Mouse (Mus musculus) layer of hippocampus, postnatal 25 days (tissue): Measurements from ENCODE around the gene Ccr10. TPM values are rescaled to one million over a fixed set of nuclear protein-coding genes. Genes with fewer than 3 reads are reported as not detected.
"Not testable (repeated sequence)": the region's sequence is repeated elsewhere in the genome, so short reads cannot be mapped to it uniquely, and the experiment has no call there.

Source experiments
- DNase-seq, 2 experiments: peaks; one replicate each; pipeline ENCODE4 v3.0.0; 2022; ENCODE audit warnings: mixed read lengths in 2 of 2, low spot score in 1 of 2; ENCODE audit errors: extremely low spot score in 1 of 2
- total RNA-seq, 2 experiments: library from RNA; stranded (reverse); gene quantifications; 2 replicates each; pipeline ENCODE4 v1.2.3; 2021

The Ccr10 gene
- total RNA-seq, 2 experiments from 2014 or later = 0.21 to 0.25 TPM

DNA sequence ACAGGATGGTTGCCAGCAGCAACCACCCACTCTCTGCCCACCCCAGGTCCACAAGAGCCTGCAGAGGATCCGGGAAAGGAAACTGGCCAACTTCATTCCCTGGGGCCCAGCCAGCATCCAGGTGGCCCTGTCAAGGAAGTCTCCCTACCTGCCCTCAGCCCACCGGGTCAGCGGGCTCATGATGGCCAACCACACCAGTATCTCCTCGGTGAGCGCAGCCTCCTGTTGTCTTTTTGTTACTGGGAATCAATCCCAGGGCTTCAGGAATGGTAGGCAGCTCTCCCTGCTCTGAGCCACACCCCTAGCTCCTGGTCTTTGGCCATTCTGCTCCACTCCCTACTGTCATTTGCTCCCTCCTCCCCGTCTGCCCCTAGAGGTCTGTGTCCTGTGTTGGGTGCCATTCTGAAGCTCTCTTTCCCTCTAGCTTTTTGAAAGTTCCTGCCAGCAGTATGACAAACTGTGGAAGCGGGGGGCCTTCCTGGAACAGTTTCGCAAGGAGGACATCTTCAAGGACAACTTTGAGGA is 14.2 kb downstream of the Ccr10 start:
- not testable (repeated sequence) for DNase-seq

DNA sequence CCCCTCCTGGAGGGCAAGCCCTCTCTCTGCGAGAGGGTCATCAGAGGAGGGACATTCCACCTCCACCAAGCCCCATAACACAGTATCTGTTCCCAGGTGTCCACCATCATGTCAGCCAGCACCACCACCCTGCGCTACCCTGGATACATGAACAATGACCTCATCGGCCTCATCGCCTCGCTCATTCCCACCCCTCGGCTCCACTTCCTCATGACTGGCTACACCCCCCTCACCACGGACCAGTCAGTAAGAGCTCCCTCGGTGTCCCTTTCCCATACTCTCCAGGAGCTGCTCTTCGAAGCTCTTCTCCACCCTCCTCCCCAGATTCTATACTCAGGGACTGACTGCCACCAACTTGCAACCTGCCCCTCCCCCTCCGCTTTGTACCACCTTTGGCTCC is 15.1 kb downstream of the Ccr10 start:
- DNase-seq = not testable (repeated sequence)

DNA sequence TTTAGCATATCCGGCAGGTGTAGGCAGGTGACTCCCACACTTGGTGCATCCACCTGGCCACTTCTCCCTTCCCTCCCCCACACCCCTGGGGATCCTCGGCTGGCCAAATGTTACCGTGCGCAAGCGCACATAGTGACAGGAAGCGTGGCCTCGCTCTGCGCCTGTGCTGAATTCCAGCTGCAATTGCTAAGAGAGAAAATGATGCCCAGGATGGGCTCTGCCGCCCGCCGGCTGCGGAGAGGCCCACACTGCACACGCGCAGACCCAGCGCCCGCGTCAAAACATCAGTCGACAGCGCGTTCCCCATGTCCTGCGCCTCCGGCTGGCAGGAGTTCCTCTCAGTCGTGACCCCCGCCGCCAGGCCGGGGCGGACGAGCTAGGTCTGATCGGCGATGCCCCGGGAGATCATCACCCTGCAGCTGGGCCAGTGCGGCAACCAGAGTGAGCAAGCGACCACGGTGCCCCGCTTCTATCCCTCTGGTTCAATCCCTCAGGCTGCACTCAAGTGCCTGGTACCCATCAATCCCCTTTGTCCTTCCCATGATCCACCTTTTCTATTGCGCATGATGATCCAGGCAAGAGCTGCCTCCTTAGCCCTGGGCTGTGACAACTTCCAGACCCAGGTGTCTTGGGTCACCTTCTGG is 19.4 kb downstream of the Ccr10 start, which contains the start of gene Tubg2:
Tubg2 (plus strand) TSS at position 180 of the 644 bp plus-strand sequence.
- DNase-seq = peak; percentile 66 to 67

DNA sequence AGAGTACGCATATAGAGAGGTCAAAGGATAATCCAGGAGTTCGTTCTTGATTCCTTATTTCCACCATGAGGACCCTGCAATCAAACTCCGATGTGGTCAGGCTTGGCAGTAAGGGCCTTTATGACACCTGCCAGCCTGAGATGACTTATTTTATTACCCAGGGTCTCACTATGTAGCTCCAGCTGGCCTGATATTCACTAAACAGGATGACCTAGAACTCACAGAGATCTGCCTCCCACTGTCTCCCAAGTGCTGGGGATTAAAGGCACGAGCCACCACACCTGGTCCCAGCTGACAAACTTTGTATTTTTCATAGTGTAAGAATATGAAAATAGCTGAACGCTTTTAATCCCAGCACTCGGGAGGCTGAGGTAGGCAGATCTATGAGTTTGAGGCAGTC is 20.1 kb downstream of the Ccr10 start:
- DNase-seq = no peak

DNA sequence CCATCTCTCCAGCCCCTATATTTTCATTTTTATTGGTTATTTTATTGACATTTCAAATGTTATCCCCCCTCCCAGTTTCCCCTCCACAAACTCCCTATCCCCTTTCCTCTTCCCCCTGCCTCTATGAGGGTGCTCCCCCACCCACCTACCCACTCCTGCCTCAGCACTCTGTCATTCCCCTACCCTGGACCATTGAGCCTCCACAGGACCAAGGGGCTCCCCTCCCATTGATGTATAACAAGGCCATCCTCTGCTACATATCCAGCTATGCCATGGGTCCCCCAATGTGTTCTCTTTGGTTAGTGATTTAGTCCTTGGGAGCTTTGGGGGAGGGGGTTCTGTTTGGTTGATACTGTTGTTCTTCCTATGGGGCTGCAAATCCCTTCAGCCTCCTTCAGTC is 20.6 kb downstream of the Ccr10 start:
- DNase-seq = no peak

- DNase-seq = no peak
Observed at GRCm38 (mm10) chr11:101152825-101153224, 22.4 kb downstream of the Ccr10 start.

DNA sequence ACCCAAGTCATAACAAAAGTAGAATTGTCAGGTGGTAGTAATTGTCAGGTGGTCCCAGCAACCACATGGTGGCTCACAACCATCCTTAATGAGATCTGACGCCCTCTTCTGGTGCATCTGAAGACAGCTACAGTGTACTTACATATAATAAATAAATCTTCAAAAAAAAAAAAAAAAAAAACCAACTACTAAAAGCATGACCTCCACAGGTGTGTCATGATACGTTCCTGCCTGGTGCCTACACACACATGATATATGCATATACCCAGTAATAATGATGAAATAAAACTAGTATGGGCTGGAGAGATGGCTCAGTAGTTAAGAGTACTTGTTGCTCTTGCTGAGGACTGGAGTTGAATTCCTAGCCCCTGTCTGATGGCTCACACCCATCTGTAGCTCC is 24.2 kb downstream of the Ccr10 start:
- no peak for DNase-seq

GRCm38 (mm10) chr11:101149178-101150105 is 25.8 kb downstream of the Ccr10 start:
- no peak for DNase-seq

- DNase-seq = no peak
Observed at GRCm38 (mm10) chr11:101148751-101149150, 26.5 kb downstream of the Ccr10 start.

DNA sequence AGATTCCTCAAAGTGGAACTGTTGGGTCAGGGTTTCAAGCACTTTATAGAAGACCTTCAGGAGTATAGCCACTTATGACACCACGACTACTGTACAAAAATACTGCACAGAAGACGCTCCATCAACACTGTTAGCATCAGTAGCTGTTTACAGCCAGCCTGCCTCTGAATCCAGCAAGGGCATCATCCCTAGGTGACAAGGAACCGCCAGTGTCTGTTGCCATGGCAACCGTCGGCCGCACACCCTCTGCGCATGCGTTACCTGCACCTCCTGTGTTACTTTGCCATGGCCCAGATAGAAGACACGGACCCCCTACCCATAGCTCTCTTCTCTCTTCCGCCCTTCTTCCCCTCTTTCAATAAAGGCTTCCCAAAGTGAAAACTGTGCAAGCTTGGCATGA is 28.9 kb downstream of the Ccr10 start:
- DNase-seq = no peak

DNA sequence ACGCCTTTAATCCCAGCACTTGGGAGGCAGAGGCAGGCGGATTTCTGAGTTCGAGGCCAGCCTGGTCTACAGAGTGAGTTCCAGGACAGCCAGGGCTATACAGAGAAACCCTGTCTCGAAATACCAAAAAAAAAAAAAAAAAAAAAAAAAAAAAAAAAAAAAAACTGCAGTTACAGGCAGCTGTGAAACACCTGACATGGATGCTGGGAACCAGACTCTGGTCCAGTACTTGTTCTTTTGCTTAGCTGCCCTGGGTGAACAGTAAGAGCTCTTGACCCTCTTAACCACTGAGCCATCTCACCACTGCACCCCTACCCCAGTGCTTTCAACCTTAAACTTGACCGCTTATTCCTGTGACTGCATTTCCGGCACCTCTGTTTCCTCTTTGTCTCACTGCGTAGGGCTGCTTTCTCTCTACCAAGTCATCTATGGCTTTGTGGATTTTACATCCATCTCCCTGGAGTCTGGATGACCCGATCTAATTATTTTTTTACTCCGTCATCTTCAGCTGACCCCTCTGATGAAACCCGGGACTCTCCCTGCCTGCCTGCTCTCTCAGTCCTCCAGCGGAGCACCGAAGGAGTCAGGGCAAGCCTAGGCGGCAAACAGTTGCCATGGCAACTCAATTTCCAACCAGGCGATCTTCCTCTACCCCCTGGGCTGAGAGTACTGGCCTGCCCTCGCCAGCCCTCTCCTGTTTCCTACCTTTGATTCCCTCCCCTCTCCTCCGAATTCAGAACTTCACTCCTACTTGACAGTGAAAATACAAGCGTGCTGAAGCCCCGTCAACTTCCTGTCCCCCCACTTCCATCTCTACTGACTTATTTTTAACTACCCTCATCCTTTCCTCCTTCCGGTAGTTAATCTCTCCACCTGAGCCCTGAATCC is 31.7 kb downstream of the Ccr10 start:
- DNase-seq = no peak

- no peak for DNase-seq
Observed at GRCm38 (mm10) chr11:101142215-101142967, 32.9 kb downstream of the Ccr10 start.

DNA sequence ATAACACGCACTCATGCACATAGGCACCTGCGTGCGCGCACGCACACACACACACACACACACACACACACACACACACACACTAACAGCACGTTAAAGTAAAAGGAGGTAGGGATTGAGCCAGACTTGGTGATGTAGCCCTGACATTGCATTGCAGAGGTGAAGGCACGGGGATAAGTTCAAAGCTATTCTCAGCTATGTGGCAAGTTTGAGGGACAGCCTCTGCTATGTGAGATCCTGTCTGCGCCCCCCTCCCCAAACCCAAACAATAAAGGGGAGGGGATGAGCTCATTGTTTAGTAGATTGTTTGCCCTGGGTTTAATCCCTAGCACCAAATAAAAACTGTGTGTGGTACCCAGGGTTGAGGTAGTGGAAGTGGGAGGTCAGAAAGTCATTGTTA is 34.2 kb downstream of the Ccr10 start:
- DNase-seq = no peak

- DNase-seq = no peak
Observed at GRCm38 (mm10) chr11:101140164-101140819, 35.0 kb downstream of the Ccr10 start.

GRCm38 (mm10) chr11:101138536-101139181 is 36.6 kb downstream of the Ccr10 start:
- no peak for DNase-seq

DNA sequence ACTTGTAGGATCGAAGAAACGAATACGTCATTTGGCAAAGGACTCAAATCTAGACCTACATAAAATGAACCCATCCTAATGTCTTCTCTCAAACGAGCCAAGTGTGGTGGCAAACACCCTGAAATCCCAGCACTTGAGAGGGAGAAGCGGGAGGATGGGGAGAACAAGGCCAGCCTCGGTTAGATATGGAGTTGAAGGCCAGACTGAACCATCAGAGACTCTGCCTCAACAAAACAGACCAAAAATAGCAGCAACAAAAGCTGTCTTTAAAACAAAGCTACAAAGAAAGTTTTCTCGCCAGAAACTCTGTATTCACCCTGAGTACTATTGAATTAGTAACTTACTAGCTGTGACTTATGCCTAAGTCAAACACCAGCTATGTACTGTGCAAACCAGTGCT is 38.2 kb downstream of the Ccr10 start:
- DNase-seq = no peak

- DNase-seq = no peak
Observed at GRCm38 (mm10) chr11:101134217-101134865, 40.9 kb downstream of the Ccr10 start.

DNA sequence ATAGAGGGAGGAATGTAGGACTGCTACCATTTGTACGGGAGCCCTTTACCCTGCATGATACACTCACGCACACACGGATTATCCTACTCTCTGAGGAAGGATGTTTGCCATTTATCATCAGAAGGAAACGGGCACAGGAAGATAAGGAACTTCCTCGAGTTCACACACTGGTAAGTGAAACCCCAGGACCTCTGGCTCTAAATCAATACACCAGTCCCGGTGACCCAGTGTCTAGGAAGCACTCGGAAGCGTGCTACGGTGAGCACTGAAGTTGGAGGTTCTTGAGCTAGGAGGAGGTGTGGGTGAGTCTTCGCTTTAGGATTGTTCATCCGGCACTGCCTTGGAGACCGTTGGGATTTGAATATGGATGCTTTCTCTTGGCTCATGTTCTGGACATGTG is 42.2 kb downstream of the Ccr10 start:
- DNase-seq = no peak
